Mouse (Mus musculus) adrenal gland, adult 8-10 months (tissue): ENCODE measurements around the gene Lpar3. TPM values are rescaled to one million over a fixed set of nuclear protein-coding genes. Genes with fewer than 3 reads are reported as not detected.
A peak's percentile ranks its signal among the peaks of the same experiment; 100 is the strongest.

Source experiments
- DNase-seq: peaks from one replicate; pipeline ENCODE4 v3.0.0; 2022
- total RNA-seq, 4 experiments: library from RNA; stranded (reverse); gene quantifications; 2 replicates each; pipeline ENCODE4 v1.2.4; 2022

Gene Lpar3
- total RNA-seq, 4 experiments from 2014 or later: 0.19 to 0.32 (median 0.24) TPM; not detected in 1

GRCm38 (mm10) chr3:146262536-146262935, 41.8 kb downstream of the Lpar3 start:
- DNase-seq: no peak

GRCm38 (mm10) chr3:146264146-146264545, 43.4 kb downstream of the Lpar3 start:
- no peak for DNase-seq

- DNase-seq: no peak
Measured at GRCm38 (mm10) chr3:146265545-146266130, 44.9 kb downstream of the Lpar3 start.

- no peak for DNase-seq
Measured at GRCm38 (mm10) chr3:146268024-146268801, 47.5 kb downstream of the Lpar3 start.

- DNase-seq: no peak
Measured at GRCm38 (mm10) chr3:146274503-146274902, 53.7 kb downstream of the Lpar3 start.

GRCm38 (mm10) chr3:146275360-146276025, 54.7 kb downstream of the Lpar3 start:
- DNase-seq: no peak

- no peak for DNase-seq
Measured at GRCm38 (mm10) chr3:146276026-146276409, 55.3 kb downstream of the Lpar3 start.

- DNase-seq: no peak
Measured at GRCm38 (mm10) chr3:146276991-146277390, 56.2 kb downstream of the Lpar3 start.

GRCm38 (mm10) chr3:146277456-146277855, 56.7 kb downstream of the Lpar3 start:
- peak; percentile 18 for DNase-seq

GRCm38 (mm10) chr3:146278195-146279140, 57.7 kb downstream of the Lpar3 start:
- no peak for DNase-seq

- no peak for DNase-seq
Measured at GRCm38 (mm10) chr3:146283732-146284361, 63.1 kb downstream of the Lpar3 start.

- DNase-seq: no peak
Measured at GRCm38 (mm10) chr3:146286118-146286517, 65.4 kb downstream of the Lpar3 start.

GRCm38 (mm10) chr3:146291928-146292327, 71.2 kb downstream of the Lpar3 start:
- no peak for DNase-seq

- DNase-seq: no peak
Measured at GRCm38 (mm10) chr3:146292515-146292914, 71.8 kb downstream of the Lpar3 start.

- DNase-seq: no peak
Measured at GRCm38 (mm10) chr3:146302451-146302850, 81.7 kb downstream of the Lpar3 start.

- DNase-seq: no peak
Measured at GRCm38 (mm10) chr3:146303194-146303593, 82.4 kb downstream of the Lpar3 start.

- no peak for DNase-seq
Measured at GRCm38 (mm10) chr3:146304556-146305405, 84.0 kb downstream of the Lpar3 start.

- no peak for DNase-seq
Measured at GRCm38 (mm10) chr3:146307341-146307740, 86.6 kb downstream of the Lpar3 start.

- no peak for DNase-seq
Measured at GRCm38 (mm10) chr3:146307886-146308285, 87.1 kb downstream of the Lpar3 start.

- no peak for DNase-seq
Measured at GRCm38 (mm10) chr3:146309586-146309985, 88.8 kb downstream of the Lpar3 start.

GRCm38 (mm10) chr3:146311121-146311538, 90.4 kb downstream of the Lpar3 start:
- no peak for DNase-seq
